Mouse (Mus musculus) lung, adult 18-20 months (tissue): ENCODE measurements around the gene Dazl.
"Not testable (repeated sequence)": the region's sequence is repeated elsewhere in the genome, so short reads cannot be mapped to it uniquely, and the experiment has no call there.

Source experiments
- DNase-seq, 2 experiments: peaks; one replicate each; pipeline ENCODE4 v3.0.0; 2022; ENCODE audit warnings: mixed read lengths in 2 of 2

Dazl gene

DNA sequence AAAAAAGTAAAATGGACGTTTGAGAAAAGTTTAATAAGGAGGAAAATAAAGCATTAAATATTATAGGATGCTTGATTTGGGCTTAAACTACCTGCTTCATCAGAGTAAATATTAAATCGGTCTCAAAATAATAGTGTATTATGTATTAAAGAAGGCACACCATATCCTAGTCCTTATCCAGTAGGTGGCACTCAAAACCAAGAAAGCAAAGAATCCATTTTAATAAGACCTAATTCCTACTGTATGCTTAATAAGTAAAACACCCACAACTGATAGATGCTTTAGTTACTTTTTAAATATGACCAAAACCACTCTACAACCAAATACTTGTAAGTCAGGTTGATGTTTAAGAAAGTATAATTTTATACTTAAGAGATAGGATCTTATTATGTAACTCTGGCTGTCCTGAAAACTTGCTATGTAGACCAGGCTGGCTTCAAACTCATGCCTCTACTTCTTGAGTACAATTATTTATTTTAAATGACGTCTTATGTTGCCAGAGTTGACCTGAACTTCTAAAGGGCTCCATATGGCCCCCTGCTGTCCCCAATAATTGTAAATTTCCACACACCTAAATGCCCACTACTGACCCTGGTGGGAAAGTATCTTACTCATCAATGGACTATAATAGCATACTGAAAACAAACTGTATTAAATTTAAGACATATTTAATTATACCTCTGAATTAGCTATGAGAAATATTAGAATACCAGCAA lies 1.8 kb downstream of the Dazl start:
- no peak for DNase-seq

DNA sequence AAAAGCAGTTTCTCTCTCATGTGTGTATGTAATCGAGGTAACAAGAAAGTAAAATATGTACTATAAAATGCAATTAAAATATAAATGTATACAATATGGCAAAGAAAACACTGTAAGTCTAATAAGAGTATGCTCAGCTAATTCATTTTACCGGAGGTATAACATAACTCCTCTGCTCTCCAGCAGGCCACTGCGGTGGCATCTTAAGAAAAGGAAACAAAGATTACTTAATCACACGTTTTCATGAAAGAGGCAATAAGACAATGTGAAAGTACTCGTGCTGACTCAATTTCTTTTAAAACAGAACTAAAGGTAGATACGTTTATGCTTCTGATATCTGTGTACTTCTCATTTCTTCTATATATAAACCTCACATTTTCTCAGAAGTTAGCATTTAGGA lies 8.6 kb downstream of the Dazl start:
- DNase-seq = no peak

DNA sequence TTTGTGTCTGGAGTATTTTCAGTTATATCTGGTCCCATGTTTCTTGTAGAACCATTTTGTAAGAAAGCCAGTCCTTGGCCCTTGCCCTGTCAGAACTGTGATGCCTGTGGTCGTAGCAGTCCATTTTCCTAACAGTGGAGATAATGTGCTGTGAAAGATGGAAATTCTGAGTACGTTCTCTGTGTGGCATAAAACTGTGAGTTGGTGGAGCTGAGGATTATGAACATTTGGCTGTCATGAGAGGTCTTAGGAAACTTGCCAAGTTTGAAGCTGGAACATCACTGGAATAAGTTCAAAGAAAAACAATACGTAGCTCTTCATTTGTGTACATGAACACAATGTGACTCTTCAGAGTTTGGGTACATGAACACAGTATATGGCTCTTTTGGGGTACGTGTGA lies 31.8 kb downstream of the Dazl start:
- DNase-seq = not testable (repeated sequence)

DNA sequence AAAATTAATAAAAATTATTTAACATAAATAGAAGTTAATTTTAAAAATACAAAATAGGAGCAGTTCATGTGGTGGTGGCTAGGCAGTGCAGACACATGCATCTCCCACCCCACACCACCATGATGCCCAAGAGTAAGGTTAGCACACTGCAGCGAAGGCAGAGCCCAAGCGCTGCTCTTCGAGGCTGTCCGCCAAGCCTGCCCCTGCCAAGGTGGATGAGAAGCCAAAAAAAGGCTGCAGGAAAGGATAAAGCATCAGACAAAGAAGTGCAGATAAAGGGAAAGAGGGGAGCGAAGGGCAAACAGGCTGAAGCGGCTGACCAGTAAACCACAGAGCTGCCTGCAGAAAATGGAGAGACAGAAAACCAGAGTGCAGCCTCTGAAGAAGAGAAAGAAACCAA lies 32.6 kb downstream of the Dazl start:
- no peak for DNase-seq

DNA sequence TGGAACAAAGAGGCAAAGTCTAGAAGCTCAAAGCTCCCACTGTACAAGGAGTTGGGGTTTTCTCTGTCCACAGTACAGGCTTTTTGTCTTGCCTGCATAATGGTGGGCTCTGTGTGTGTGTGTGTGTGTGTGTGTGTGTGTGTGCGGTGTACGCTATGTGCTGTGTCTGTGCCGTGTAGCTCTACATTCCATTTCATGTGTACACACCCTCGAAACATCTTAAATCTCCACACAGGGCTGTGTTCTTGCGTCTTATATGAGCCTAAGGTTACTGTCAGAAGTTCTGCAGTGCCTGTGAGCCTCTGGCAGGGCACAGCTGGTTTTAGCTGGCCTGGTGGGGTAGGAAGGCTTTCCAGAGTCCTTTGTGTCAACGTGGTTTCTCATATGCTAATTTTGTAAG lies 46.8 kb downstream of the Dazl start:
- DNase-seq = no peak

DNA sequence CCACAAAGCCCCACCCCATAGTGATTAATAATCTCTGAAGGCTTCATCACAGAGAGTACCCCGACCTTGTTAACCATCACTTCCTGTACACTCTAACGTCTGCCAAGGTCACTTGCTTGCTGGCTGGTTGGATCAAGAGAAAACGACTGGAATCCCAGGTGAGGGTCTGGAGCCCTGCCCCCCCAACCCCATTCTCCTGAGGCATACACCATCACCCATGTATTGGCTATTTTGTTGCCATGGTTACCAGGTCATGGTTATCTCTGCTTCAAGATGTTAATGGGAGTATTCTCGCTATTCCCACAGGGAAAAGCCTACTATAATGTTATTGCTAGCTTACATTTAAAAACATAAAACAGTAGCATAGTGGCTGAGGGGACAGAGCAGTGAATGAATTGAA lies 48.8 kb downstream of the Dazl start:
- no peak for DNase-seq

DNA sequence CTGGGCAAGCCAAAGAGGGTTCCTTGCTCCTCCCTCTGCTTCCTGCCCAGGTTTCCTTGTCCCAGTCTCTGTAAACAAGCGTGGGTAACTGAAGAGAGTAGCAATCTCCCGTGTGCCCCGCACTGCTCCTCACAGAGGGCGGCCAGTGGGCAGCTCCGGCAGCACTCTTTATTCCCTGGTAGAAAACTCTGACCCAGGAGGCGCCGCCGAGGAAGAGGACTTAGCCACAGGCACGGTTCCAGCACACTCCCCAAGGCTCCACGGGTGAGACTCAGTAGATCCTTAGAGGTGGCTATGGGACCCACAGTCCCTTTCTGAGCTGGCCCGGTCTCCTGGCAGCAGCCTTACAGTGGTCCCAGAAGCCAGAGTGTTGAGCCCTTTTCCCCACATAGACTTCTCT lies 50.1 kb downstream of the Dazl start:
- no peak for DNase-seq

DNA sequence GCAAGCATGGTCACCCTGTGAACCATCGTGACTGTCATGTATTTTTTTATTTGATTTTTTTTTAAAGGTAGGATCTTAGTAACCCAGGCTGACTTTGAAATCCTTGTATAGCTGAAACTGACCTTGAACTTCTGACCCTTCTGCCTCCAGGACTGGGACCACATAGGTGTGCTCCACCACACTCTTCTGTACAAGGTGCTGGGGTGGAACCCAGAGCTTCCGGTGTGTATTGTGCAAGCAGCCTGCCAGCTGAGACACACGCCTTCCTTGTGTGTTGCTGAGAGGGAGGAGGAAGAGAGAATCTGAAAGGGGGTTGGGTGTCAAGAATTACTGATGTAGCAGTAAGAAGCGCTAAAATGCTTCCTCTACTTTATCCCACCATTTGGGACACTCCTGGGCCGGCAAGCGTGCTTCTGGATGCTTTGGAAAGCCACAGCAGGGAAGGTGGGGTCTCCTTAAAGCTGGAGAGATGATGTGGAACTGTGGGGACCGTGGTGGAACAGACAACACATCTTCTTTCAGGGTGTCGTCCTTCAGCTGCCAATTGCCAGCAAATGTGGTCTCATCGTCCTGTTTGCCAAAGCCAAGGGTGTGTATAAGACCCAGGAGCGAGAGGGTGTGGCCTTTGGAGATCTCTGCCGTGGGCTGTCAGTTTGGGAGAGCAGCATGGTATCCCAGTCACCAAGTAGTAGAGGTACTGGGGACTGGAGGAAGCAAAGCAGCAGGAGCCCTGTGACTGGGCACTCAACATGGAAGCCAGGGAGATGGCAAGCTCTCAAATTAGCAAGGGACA lies 55.4 kb downstream of the Dazl start:
- no peak for DNase-seq

DNA sequence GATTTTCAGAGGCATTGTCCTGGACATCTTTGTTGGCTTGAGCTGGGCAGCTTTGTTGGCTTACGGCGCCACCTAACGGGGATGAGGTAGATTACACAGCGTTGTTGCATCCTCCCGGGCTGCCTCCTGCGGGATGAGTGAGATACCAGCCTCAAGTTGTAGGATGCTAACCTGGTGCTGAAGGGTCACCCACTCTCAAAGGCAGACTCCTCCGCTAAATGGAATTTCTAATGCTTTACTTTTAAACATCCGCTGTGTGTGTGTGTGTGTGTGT lies 56.1 kb downstream of the Dazl start:
- DNase-seq = peak; percentile 60 to 65

DNA sequence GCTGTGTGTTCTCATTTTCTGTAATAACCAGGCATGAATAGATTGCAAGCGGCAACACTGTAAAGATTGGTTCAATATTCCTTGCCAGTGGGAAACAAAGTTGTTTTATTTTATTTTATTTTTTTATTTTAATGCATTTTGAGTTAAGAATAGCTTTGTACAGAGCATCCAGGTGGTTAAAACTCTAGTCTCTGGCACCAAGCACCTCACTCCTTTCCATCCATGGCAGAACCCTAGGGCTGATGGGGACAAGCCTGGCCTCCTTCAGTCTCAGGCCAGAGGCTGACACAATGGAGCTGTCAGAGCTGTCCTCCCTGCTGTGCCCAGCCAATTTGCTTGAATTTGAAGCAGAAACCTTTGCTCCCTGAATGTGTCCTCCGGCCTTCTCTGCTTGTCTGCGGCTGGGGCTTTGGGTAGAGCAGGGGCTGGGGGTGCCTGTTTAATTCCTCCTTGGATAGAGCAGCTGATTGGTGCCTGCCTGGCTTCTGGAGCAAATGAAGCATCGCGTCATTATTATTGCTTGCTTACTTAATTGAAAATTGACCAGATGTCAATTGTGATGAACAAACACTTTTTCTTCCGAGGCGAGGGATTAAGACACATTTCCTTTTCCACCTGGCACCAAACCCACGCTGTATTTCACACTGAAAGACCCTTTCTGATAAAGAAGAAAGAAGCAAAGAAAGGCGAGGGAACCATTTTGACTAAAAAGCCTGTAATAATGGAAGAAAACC lies 56.6 kb downstream of the Dazl start:
- DNase-seq = no peak

DNA sequence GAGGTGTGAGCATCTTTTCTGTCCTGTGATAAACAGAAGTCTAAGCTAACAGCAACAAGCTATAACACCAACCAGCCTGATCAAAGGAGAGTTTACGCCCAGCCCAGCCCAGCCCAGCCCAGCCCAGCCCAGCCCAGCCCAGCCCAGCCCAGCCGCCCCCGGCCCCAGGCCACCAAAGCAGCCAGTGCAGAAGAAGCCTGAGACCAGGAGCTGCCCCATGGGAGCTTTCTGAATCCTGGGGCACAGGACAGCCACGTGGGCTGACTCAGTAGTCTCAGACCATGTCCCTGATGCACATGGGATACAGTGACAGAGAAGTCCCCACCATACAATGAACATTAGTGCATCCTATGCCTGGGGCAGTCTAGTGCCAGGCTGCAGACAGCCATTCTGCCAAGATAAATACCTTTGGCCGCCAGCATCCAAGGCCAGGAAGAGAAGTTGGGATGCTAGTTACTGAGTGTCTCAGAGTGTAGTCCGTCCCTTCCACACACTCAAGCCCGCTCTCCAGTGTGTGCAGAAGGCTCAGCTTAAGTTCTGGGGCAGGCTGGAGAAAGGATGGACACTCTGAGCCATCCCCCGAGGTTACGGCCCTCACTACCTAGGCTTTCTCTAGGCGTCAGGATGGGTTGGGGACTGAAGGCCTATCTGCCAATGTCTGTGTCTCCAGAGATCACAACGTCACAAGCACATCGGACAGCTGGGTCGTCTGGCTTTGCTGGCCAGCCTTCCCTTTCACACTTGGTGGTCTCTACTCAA lies 57.3 kb downstream of the Dazl start:
- no peak for DNase-seq

DNA sequence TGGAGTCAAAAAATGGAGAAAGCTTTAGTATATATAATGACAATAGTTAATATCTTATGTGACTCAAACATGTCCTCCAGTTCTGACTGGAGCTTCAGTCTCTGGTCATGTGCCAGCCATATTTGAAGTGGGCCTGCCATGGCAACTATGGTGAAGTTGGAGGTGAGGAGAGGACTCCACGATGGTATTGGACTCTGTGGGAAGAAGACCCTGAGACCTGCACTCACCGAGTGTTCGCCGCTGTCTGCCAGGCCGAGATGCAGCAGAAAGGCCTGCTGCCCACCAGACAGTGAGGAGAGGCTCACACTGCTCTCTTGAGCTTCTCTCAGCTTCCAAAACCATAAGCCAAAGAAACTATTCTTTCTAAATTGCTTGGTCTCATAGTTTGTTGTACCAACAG lies 59.5 kb downstream of the Dazl start:
- DNase-seq = no peak

DNA sequence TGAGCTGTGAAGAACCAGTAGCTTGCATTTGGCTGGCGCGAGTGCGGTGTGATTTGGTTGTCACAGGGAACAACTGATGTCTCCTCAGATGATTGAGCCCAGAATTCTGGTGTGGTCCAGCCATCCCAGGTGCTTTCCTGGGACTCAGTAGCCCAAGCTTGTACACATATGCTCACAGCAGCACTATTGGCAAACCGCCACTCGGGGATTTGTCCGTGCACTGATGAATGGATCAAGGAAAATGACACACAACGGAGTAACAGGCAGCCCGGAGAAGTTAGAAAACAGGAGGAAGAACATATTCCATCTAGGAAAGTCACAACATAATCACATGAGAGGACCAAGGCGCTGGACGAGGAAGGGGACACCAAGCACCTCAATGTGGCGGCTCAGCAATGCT lies 60.6 kb downstream of the Dazl start:
- DNase-seq = no peak

DNA sequence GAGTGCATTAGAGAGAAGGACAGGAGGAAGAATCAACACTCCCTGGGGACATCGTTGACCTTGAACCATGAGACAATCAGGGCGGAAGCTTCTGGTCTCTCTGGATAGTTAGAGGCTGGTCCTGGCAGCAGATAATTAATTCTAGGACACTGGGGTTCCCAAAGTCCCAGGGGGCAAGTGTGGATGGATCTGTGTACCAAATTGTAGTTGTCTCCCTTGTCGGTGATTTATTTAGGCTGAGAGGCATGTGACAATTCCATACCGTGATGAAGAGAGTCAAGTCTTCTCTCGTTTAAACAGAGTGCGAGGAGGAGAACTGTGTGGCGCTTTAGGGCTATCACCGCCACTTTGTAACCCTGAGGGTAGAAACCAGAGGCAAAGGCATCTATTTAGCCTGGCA lies 62.2 kb downstream of the Dazl start:
- DNase-seq = no peak

DNA sequence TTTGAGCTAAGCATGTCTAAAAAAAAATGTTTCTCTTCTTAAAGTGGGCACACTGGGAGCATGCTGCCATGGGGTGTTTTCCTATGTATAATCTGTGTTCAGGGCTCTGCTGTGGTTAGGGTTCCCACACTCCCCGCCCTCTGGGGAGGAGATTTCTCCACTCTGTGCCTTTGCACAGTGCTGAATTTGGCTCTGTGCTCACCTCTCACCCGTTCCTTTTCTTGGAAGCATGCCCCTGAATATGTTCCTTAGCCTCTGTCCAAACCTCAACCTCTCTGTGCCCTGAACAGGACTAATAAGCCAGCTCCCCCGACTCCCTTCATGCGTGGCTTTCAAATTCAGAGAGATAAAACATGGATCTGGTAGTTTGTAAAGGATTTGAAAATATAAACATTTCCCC lies 63.9 kb downstream of the Dazl start:
- no peak for DNase-seq
